Mouse (Mus musculus): ENCODE results near the gene Gpr158.

GRCm38 (mm10) chr2:21507449-21507848 lies 140.1 kb downstream of the Gpr158 start:
- TF ChIP-seq CTCF (IDR thresholded peaks at IDR 0.05; ENCODE audit: low read depth) = no peak
- no peak for TF ChIP-seq EP300 (IDR thresholded peaks at IDR 0.05; ENCODE audit: low read depth)

All from heart, postnatal 0 days (tissue).